Mouse (Mus musculus): Measurements from ENCODE around the gene Traf2.

DNA sequence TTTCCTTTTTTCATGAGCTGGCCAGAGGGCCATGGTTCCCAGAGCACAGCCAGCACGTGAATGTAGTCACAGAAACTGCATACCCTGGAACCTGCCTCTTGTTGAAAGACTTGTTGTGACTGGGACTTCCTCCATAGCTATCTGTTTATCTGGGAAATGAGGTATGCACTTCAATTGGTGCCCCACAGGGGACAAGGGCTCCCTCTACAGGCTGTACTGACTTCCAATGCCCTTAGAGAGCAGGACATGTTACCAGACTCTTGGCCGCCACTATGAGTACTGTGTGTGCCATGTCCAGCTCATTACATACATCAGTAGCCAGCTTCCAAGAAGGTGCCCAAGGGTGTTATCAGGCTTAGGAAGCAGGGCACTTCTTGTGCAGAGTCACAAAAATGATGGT lies 45.1 kb upstream of the Traf2 start:
- no peak for TF ChIP-seq POLR2A (IDR thresholded peaks at IDR 0.05; ENCODE audit: low read depth, low read length)
- TF ChIP-seq CTCF (conservative IDR thresholded peaks at IDR 0.05; ENCODE audit: insufficient read depth, insufficient read length, low read depth, low read length) = peak; percentile 68

All from kidney, adult 2 months (tissue).